Mouse (Mus musculus) kidney, embryonic 15.5 days (tissue): ENCODE measurements at regions not wholly inside any gene's neighbourhood (a gene's known extent, or its start where the extent isn't known, plus 50 kb on each side); places are given as distances from the start of the nearest gene placed in this dataset.

Source experiments
- ATAC-seq: fragments of 200-750 bp; cut with Nextera tagmentation; replicated peaks from 2 replicates; pipeline ENCODE4 v1.8.0; 2017; ENCODE audit warnings: moderate TSS enrichment; ENCODE audit not compliant: low FRiP score
- H3K27ac ChIP-seq: fragments of 300-500 bp; sonication (generic); 2 replicates; pipeline ENCODE4 v1.5.1; 2015; ENCODE audit warnings: mild to moderate bottlenecking, inconsistent platforms
- H3K27me3 ChIP-seq: fragments of 300-500 bp; sonication (generic); 2 replicates; pipeline ENCODE4 v1.6.1; 2015; ENCODE audit warnings: inconsistent platforms
- H3K36me3 ChIP-seq: fragments of 300-500 bp; sonication (generic); 2 replicates; pipeline ENCODE4 v1.6.1; 2015; ENCODE audit warnings: inconsistent platforms
- H3K4me1 ChIP-seq: fragments of 300-500 bp; sonication (generic); 2 replicates; pipeline ENCODE4 v1.6.1; 2015; ENCODE audit warnings: inconsistent platforms
- H3K4me2 ChIP-seq: fragments of 300-500 bp; sonication (generic); 2 replicates; pipeline ENCODE4 v1.6.1; 2015; ENCODE audit warnings: moderate library complexity, mild to moderate bottlenecking, inconsistent platforms
- H3K4me3 ChIP-seq: fragments of 300-500 bp; sonication (generic); replicated peaks from 2 replicates; pipeline ENCODE4 v1.5.1; 2015; ENCODE audit warnings: mild to moderate bottlenecking, inconsistent platforms
- H3K9ac ChIP-seq: fragments of 300-500 bp; sonication (generic); 2 replicates; pipeline ENCODE4 v1.6.1; 2015; ENCODE audit warnings: mild to moderate bottlenecking, inconsistent platforms
- H3K9me3 ChIP-seq: fragments of 300-500 bp; sonication (generic); replicated peaks from 2 replicates; pipeline ENCODE4 v1.6.1; 2016; ENCODE audit warnings: inconsistent platforms
- WGBS: fragments of 180-500 bp; shearing (Covaris S2); methylation state at CpG from one replicate; pipeline ENCODE4 v1.1.7; 2015; ENCODE audit warnings: mixed read lengths; 5-methylcytosine and 5-hydroxymethylcytosine counted together

- Histone ChIP-seq H3K9me3 (no peaks in the 10 kb centered on the region), H3K36me3 (no peaks in the 10 kb centered on the region), H3K4me3 (no peak overlapping the region), H3K27ac (no peak overlapping the region), H3K4me2 (no peak overlapping the region), H3K4me1 (0 out of 2 replicates have a peak, but pooled peaks cover 3% of the 10 kb centered on the region), H3K27me3 (no peaks in the 10 kb centered on the region), H3K9ac (no peak overlapping the region)
- 78% methylated on average over 3 of the region's 3 CpGs for WGBS
- no peak for ATAC-seq
Observed at GRCm38 (mm10) chr13:5234232-5234631, 625.3 kb upstream of the Akr1e1 start.

DNA sequence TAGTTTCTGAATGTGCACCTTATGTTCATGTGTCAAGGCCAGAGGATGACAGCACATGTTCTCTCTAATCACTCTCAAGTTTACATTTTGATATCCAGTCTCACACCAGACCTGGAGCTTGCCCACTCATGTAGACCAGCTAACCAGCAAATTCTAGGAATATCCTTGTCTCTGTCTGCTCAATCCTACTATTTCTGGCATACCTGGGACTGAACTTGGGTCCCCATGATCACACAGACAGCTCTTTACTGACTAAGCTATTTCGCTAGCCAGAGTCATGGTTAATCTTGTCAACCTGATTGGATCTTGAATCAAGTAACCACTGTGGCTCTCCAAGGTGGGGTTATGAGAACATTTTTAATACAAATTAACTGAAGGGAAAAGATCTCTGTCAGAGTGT lies 625.9 kb upstream of the Klf6 start:
- ATAC-seq: no peak
- Histone ChIP-seq H3K27me3 (no peaks in the 10 kb centered on the region), H3K4me1 (0 out of 2 replicates have a peak, but pooled peaks cover 3% of the 10 kb centered on the region), H3K4me2 (no peak overlapping the region), H3K36me3 (no peaks in the 10 kb centered on the region), H3K9me3 (no peaks in the 10 kb centered on the region), H3K27ac (no peak overlapping the region), H3K9ac (no peak overlapping the region), H3K4me3 (no peak overlapping the region)
- 95% methylated on average over 1 of the region's 1 CpGs for WGBS

- Histone ChIP-seq H3K4me2 (no peak overlapping the region), H3K36me3 (no peaks in the 10 kb centered on the region), H3K27ac (no peak overlapping the region), H3K4me1 (0 out of 2 replicates have a peak, but pooled peaks cover 3% of the 10 kb centered on the region), H3K9me3 (no peaks in the 10 kb centered on the region), H3K27me3 (no peaks in the 10 kb centered on the region), H3K9ac (no peak overlapping the region), H3K4me3 (no peak overlapping the region)
- ATAC-seq: no peak
- WGBS: 66% methylated on average over 4 of the region's 4 CpGs
Observed at GRCm38 (mm10) chr13:5240541-5240940, 620.7 kb upstream of the Klf6 start.

DNA sequence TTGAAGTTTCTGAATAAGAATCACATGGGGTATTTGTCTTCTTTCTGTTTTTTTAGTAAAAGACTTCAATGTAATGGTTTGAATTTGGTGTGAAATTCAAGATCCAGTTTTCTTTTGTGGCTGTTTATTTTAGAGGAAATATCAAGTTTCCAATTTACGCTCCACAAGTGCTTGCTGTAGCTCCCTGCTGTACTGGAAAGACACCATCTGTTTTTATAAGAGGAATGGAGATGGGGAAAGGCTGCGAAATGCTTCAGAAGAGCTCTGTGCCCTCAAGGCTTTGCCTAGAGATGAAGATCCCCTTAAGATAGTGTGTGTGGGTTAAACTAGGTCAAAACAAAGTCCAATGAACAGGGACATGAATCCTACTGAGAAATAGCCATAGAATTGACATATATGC lies 618.5 kb upstream of the Klf6 start:
- ATAC-seq: peak; percentile 86
- Histone ChIP-seq H3K9me3 (no peaks in the 10 kb centered on the region; the same call in 1 of the 2 replicates), H3K4me2 (no peak overlapping the region), H3K9ac (no peak overlapping the region), H3K27me3 (no peaks in the 10 kb centered on the region), H3K27ac (no peak overlapping the region), H3K4me1 (0 out of 2 replicates have a peak, but pooled peaks cover 3% of the 10 kb centered on the region), H3K36me3 (no peaks in the 10 kb centered on the region), H3K4me3 (no peak overlapping the region)
- WGBS: 29% methylated on average over 2 of the region's 2 CpGs

GRCm38 (mm10) chr13:5248671-5249391 lies 612.5 kb upstream of the Klf6 start:
- WGBS: 38% methylated on average over 3 of the region's 3 CpGs
- Histone ChIP-seq H3K27me3 (no peaks in the 10 kb centered on the region), H3K9ac (no peak overlapping the region), H3K4me3 (no peak overlapping the region), H3K9me3 (no peaks in the 10 kb centered on the region; the same call in 1 of the 2 replicates), H3K4me2 (no peak overlapping the region), H3K36me3 (no peaks in the 10 kb centered on the region), H3K4me1 (no peaks in the 10 kb centered on the region), H3K27ac (no peak overlapping the region)
- ATAC-seq: no peak

GRCm38 (mm10) chr13:5257891-5258660 lies 603.2 kb upstream of the Klf6 start:
- no peak overlapping the region for H3K4me3 ChIP-seq
- H3K9ac ChIP-seq: no peak overlapping the region
- no peak for ATAC-seq
- WGBS: 61% methylated on average over 6 of the region's 6 CpGs
- no peaks in the 10 kb centered on the region for H3K9me3 ChIP-seq
- H3K27me3 ChIP-seq: no peaks in the 10 kb centered on the region
- no peak overlapping the region for H3K27ac ChIP-seq
- H3K36me3 ChIP-seq: no peaks in the 10 kb centered on the region
- no peaks in the 10 kb centered on the region for H3K4me1 ChIP-seq
- no peak overlapping the region for H3K4me2 ChIP-seq

DNA sequence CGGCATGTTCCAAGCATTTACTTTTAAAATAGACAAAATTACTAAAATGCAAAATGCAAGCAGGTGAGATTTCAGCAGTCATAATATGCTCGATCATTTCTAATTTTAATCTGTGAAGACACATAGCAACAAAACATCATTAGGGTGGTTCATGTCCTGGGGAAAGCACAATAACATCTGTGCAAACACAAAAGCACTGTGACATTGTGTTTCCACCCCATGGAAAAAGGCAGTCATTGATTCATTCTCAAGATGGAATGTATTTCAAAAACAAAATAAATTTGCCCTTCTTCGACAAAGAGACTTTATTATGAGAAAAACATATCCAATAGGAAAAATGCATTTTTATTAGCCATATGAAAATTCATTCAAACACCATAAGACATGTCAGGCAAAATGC lies 601.5 kb upstream of the Klf6 start:
- H3K4me2 ChIP-seq: no peak overlapping the region
- H3K9me3 ChIP-seq: no peaks in the 10 kb centered on the region
- H3K36me3 ChIP-seq: no peaks in the 10 kb centered on the region
- H3K27ac ChIP-seq: no peak overlapping the region
- H3K4me3 ChIP-seq: no peak overlapping the region
- ATAC-seq: no peak
- no peaks in the 10 kb centered on the region for H3K27me3 ChIP-seq
- no peaks in the 10 kb centered on the region for H3K4me1 ChIP-seq
- 85% methylated on average over 3 of the region's 3 CpGs for WGBS
- H3K9ac ChIP-seq: no peak overlapping the region

DNA sequence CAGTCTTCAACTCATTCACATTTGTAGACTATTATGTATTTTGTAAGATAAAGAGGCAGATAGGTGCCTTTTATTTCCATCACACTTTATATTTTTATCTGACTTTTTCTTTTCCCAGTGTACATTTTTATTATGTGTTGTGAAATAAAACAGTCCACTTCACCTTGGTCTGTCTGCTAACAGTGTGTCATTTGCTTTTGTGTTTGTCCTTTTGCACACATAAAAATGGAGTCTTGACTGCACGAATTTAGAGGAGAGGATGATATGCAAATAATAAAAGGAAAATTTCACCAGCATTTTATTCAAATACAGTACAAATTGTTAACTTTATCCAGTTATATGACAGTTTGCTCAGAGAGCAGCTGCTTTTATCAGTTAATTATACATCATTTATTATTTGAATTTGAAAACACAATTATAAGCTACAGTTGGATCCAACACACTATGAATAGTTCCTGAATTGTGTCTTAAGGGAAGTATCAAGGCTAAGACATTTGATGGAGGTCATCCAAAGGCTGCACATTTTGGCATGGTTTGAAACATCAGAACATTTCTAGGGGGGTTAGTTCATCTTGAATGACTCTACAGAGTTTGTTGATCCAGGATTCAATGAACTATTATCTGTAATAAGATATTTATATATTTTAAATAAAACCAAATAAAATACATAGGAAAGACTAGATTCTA lies 588.6 kb upstream of the Klf6 start:
- Histone ChIP-seq H3K9ac (no peak overlapping the region), H3K27ac (no peak overlapping the region), H3K9me3 (no peaks in the 10 kb centered on the region), H3K4me2 (no peak overlapping the region), H3K4me1 (no peaks in the 10 kb centered on the region), H3K4me3 (no peak overlapping the region), H3K27me3 (no peaks in the 10 kb centered on the region), H3K36me3 (no peaks in the 10 kb centered on the region)
- 65% methylated on average over 1 of the region's 1 CpGs for WGBS
- ATAC-seq: no peak

DNA sequence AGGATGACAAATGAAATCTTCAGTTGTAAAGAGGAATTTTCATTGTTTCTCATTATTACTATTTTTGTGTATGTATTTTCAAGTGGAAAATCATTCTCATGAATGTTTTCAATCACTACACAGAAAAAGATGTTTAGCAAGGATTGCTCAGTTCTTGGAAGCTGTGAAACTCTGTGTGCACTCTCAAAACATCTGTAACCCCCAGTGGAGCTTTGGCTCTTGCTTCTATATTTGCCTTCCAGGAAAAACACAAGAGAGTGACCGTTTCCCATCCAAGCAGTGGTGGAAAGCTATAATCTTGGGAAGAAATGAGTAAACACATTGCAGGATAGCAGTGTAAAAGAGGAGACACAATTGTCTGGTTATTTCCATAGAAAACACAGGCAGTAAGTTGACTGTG lies 584.7 kb upstream of the Klf6 start:
- no peaks in the 10 kb centered on the region for H3K36me3 ChIP-seq
- H3K4me1 ChIP-seq: no peaks in the 10 kb centered on the region
- no peak overlapping the region for H3K9ac ChIP-seq
- no peak for ATAC-seq
- H3K27me3 ChIP-seq: no peaks in the 10 kb centered on the region
- no peak overlapping the region for H3K4me2 ChIP-seq
- H3K9me3 ChIP-seq: no peaks in the 10 kb centered on the region
- H3K27ac ChIP-seq: no peak overlapping the region
- WGBS: 59% methylated on average over 1 of the region's 1 CpGs
- no peak overlapping the region for H3K4me3 ChIP-seq

DNA sequence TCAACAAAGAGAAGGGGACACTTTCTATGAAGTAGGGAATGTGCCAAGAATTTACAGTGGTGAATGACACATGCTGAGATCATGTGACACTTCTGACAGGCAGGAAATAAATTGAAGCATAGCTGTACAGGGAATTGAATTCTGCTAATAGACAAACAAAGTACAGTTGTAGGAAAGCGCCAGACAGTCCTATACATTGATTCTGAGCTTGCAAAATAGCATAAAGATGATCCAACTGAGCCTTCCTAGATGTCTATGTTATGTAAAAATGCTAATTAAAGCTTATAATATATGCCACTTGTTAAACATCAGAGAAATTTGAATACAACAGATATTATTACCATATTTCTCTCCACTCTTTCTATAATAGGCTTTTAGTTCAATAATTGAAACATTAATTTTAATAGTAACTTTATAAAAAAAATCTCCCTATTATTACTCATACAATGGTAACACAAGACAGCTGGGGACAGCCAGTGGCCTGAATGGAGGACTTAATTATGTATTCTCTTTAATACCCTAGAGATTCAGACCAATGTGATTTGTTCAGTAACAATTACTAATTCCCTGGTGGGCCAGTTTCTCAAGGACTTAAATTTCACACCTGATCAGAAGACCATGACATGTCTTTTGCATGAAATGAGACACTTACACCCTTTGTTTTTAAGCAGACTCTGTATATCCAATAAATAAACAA lies 571.4 kb upstream of the Klf6 start:
- WGBS: 84% methylated on average over 1 of the region's 1 CpGs
- H3K27me3 ChIP-seq: no peaks in the 10 kb centered on the region
- no peak overlapping the region for H3K4me3 ChIP-seq
- no peaks in the 10 kb centered on the region for H3K9me3 ChIP-seq
- H3K27ac ChIP-seq: no peak overlapping the region
- no peak for ATAC-seq
- H3K4me2 ChIP-seq: no peak overlapping the region
- H3K4me1 ChIP-seq: no peaks in the 10 kb centered on the region
- H3K9ac ChIP-seq: no peak overlapping the region
- no peaks in the 10 kb centered on the region for H3K36me3 ChIP-seq

DNA sequence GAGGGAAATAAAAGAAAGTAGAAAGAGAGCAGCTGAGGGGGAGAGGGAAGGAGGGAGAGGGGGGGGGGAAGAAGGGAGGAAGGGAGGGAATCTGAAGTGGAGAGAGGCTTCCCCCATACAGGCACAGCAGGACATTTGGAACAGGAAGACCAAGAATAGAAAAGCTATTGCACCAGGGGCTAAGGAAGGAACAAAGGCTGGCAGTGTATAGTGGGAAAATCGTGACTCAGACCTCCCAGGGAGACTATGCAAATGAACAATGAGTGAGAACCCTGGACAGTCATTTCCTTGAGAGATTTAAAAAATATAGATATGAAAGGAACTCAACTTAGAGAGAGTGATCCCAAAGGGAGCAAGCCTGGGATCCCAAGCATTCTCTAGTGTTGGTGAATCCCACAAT lies 559.1 kb upstream of the Klf6 start:
- Histone ChIP-seq H3K4me3 (no peak overlapping the region), H3K4me2 (no peak overlapping the region), H3K9ac (no peak overlapping the region), H3K4me1 (no peaks in the 10 kb centered on the region), H3K27me3 (no peaks in the 10 kb centered on the region), H3K36me3 (no peaks in the 10 kb centered on the region), H3K9me3 (no peaks in the 10 kb centered on the region), H3K27ac (no peak overlapping the region)
- WGBS: 18% methylated on average over 1 of the region's 1 CpGs
- 0 out of 2 replicates have a peak, but pooled peaks have one; percentile 40 for ATAC-seq

DNA sequence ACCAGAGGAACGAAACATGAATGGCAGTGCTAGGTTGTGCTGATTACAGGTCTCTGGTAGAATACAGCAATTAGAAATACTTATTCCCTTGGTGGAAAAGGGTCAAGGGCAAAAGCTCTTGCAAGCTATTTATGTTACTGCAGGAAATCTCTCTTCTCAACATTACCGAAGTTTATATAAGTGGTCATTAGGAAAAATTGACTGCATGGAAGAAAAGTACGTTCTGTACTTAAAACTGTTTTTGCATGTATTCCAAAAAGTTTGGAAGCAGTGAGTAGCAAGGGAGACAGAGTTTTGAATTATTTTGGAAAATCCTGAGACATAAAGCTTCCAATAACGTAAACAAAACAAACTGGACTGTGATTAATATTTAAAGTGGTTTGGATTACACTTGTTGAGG lies 554.6 kb upstream of the Klf6 start:
- 72% methylated on average over 4 of the region's 4 CpGs for WGBS
- H3K9ac ChIP-seq: no peak overlapping the region
- H3K27me3 ChIP-seq: no peaks in the 10 kb centered on the region
- no peaks in the 10 kb centered on the region for H3K36me3 ChIP-seq
- no peak overlapping the region for H3K4me2 ChIP-seq
- no peaks in the 10 kb centered on the region for H3K9me3 ChIP-seq
- no peaks in the 10 kb centered on the region for H3K4me1 ChIP-seq
- no peak for ATAC-seq
- no peak overlapping the region for H3K4me3 ChIP-seq
- no peak overlapping the region for H3K27ac ChIP-seq
